Mouse (Mus musculus): Measurements from ENCODE around the gene Stmn1. TPM values are rescaled to one million over a fixed set of nuclear protein-coding genes. Genes with fewer than 3 reads are reported as not detected.

Stmn1 gene
- total and polyA plus RNA-seq, 3 experiments = 171 to 935 (median 179) TPM

- Histone ChIP-seq H3K36me3 (replicated peaks) (peaks cover 83% of the 10 kb centered on the region), H3K4me1 (ENCODE audit: insufficient read depth, low read depth, low read length) (peaks cover 48% of the 10 kb centered on the region)
These were observed 51.2 kb downstream of the Stmn1 start for GRCm38 (mm10) chr4:134519281-134519680.

More at GRCm38 (mm10) chr4:134519281-134519680, 51.2 kb downstream of the Stmn1 start:
- DNase-seq (ENCODE audit: low spot score) (no peak), ATAC-seq (ENCODE audit: extremely low read depth, insufficient number of reproducible peaks, low FRiP score, poor library complexity, severe bottlenecking) (no peak)
- Histone ChIP-seq H3K27me3 (ENCODE audit: insufficient read depth, low read length) (no peaks in the 10 kb centered on the region), H3K9me3 (replicated peaks) (no peaks in the 10 kb centered on the region), H3K4me3 (ENCODE audit: low read depth, low read length) (no peak overlapping the region)
- TF ChIP-seq CTCF (IDR thresholded peaks at IDR 0.05; ENCODE audit: low read depth, low read length) (no peak), POLR2AphosphoS5 (IDR thresholded peaks at IDR 0.05; ENCODE audit: insufficient replicate concordance, low read depth, low read length) (no peak), TAL1 (conservative IDR thresholded peaks at IDR 0.05; ENCODE audit: low read depth, low read length) (no peak), GATA1 (IDR thresholded peaks at IDR 0.05; ENCODE audit: borderline replicate concordance, low read length) (no peak), GATA2 (IDR thresholded peaks at IDR 0.05; ENCODE audit: borderline replicate concordance, low read depth, low read length) (no peak)

Other genes starting within 250 kb of the Stmn1 start
- gene Catsper4, start 240.9 kb upstream of the Stmn1 start, total RNA-seq (2014; fragmentation: Nextera tagmentation) = not detected in 2 replicates
- gene Catsper4, start 240.9 kb upstream of the Stmn1 start, total RNA-seq (2017) = not detected in 2 replicates
- not detected in 2 replicates for gene Catsper4, start 240.9 kb upstream of the Stmn1 start, polyA plus RNA-seq (2012)
- gene Cnksr1, start 229.9 kb upstream of the Stmn1 start, total RNA-seq (2014; fragmentation: Nextera tagmentation) = not detected in 2 replicates
- 0.44 TPM in 1 of 2 replicates, not detected in the other for gene Cnksr1, start 229.9 kb upstream of the Stmn1 start, total RNA-seq (2017)
- 0.03 TPM in 1 of 2 replicates, not detected in the other for gene Cnksr1, start 229.9 kb upstream of the Stmn1 start, polyA plus RNA-seq (2012)
- not detected in 2 replicates for gene E130218I03Rik, start 224.7 kb upstream of the Stmn1 start, total RNA-seq (2014; fragmentation: Nextera tagmentation)
- gene E130218I03Rik, start 224.7 kb upstream of the Stmn1 start, total RNA-seq (2017) = 0.16 and 0.23 TPM in 2 replicates
- 0.11 and 0.19 TPM in 2 replicates for gene E130218I03Rik, start 224.7 kb upstream of the Stmn1 start, polyA plus RNA-seq (2012)
- 9.0 and 10.2 TPM in 2 replicates for gene Zfp593, start 222.7 kb upstream of the Stmn1 start, total RNA-seq (2014; fragmentation: Nextera tagmentation)
- gene Zfp593, start 222.7 kb upstream of the Stmn1 start, total RNA-seq (2017) = 9.8 and 10.7 TPM in 2 replicates
- gene Zfp593, start 222.7 kb upstream of the Stmn1 start, polyA plus RNA-seq (2012) = 41.8 and 52.9 TPM in 2 replicates
- not detected in 2 replicates for gene Gm30191, start 221.4 kb upstream of the Stmn1 start, total RNA-seq (2014; fragmentation: Nextera tagmentation)
- gene Gm30191, start 221.4 kb upstream of the Stmn1 start, total RNA-seq (2017) = not detected in 2 replicates
- not detected in 2 replicates for gene Gm30191, start 221.4 kb upstream of the Stmn1 start, polyA plus RNA-seq (2012)
- not detected in 2 replicates for gene Grrp1, start 214.2 kb upstream of the Stmn1 start, total RNA-seq (2014; fragmentation: Nextera tagmentation)
- not detected in 2 replicates for gene Grrp1, start 214.2 kb upstream of the Stmn1 start, total RNA-seq (2017)
- not detected in 2 replicates for gene Grrp1, start 214.2 kb upstream of the Stmn1 start, polyA plus RNA-seq (2012)
- gene Pdik1l, start 180.4 kb upstream of the Stmn1 start, total RNA-seq (2014; fragmentation: Nextera tagmentation) = 40.5 and 42.9 TPM in 2 replicates
- gene Pdik1l, start 180.4 kb upstream of the Stmn1 start, total RNA-seq (2017) = 43.3 and 53.2 TPM in 2 replicates
- gene Pdik1l, start 180.4 kb upstream of the Stmn1 start, polyA plus RNA-seq (2012) = 3.2 and 4.0 TPM in 2 replicates
- gene Trim63, start 153.2 kb upstream of the Stmn1 start, total RNA-seq (2014; fragmentation: Nextera tagmentation) = not detected in 2 replicates
- gene Trim63, start 153.2 kb upstream of the Stmn1 start, total RNA-seq (2017) = not detected in 2 replicates
- not detected in 2 replicates for gene Trim63, start 153.2 kb upstream of the Stmn1 start, polyA plus RNA-seq (2012)
- gene Slc30a2, start 125.1 kb upstream of the Stmn1 start, total RNA-seq (2014; fragmentation: Nextera tagmentation) = 3.8 and 4.6 TPM in 2 replicates
- 5.6 and 6.1 TPM in 2 replicates for gene Slc30a2, start 125.1 kb upstream of the Stmn1 start, total RNA-seq (2017)
- 4.7 and 8.2 TPM in 2 replicates for gene Slc30a2, start 125.1 kb upstream of the Stmn1 start, polyA plus RNA-seq (2012)
- not detected in 2 replicates for gene Extl1, start 84.5 kb upstream of the Stmn1 start, total RNA-seq (2014; fragmentation: Nextera tagmentation)
- gene Extl1, start 84.5 kb upstream of the Stmn1 start, total RNA-seq (2017) = 0.05 TPM in 1 of 2 replicates, not detected in the other
- not detected in 2 replicates for gene Extl1, start 84.5 kb upstream of the Stmn1 start, polyA plus RNA-seq (2012)
- 15.1 and 16.3 TPM in 2 replicates for gene Pafah2, start 72.0 kb upstream of the Stmn1 start, total RNA-seq (2014; fragmentation: Nextera tagmentation)
- gene Pafah2, start 72.0 kb upstream of the Stmn1 start, total RNA-seq (2017) = 45.9 and 48.0 TPM in 2 replicates
- gene Pafah2, start 72.0 kb upstream of the Stmn1 start, polyA plus RNA-seq (2012) = 10.2 and 14.9 TPM in 2 replicates
- 6.0 and 10.3 TPM in 2 replicates for gene Paqr7, start 28.4 kb downstream of the Stmn1 start, total RNA-seq (2014; fragmentation: Nextera tagmentation)
- 7.0 and 9.2 TPM in 2 replicates for gene Paqr7, start 28.4 kb downstream of the Stmn1 start, total RNA-seq (2017)
- gene Paqr7, start 28.4 kb downstream of the Stmn1 start, polyA plus RNA-seq (2012) = 13.1 and 14.8 TPM in 2 replicates
- gene Aunip, start 42.7 kb downstream of the Stmn1 start, total RNA-seq (2014; fragmentation: Nextera tagmentation) = 8.5 and 12.1 TPM in 2 replicates
- gene Aunip, start 42.7 kb downstream of the Stmn1 start, total RNA-seq (2017) = 18.7 and 20.2 TPM in 2 replicates
- 7.1 and 8.1 TPM in 2 replicates for gene Aunip, start 42.7 kb downstream of the Stmn1 start, polyA plus RNA-seq (2012)
- gene Mtfr1l, start 67.1 kb downstream of the Stmn1 start, total RNA-seq (2014; fragmentation: Nextera tagmentation) = 103 and 119 TPM in 2 replicates
- 55.6 and 68.0 TPM in 2 replicates for gene Mtfr1l, start 67.1 kb downstream of the Stmn1 start, total RNA-seq (2017)
- gene Mtfr1l, start 67.1 kb downstream of the Stmn1 start, polyA plus RNA-seq (2012) = 54.5 and 59.1 TPM in 2 replicates
- not detected in 2 replicates for gene Selenon, start 83.8 kb downstream of the Stmn1 start, total RNA-seq (2014; fragmentation: Nextera tagmentation)
- 0.05 and 0.12 TPM in 2 replicates for gene Selenon, start 83.8 kb downstream of the Stmn1 start, total RNA-seq (2017)
- gene Selenon, start 83.8 kb downstream of the Stmn1 start, polyA plus RNA-seq (2012) = 0.04 TPM in 1 of 2 replicates, not detected in the other
- not detected in 2 replicates for gene Man1c1, start 236.0 kb downstream of the Stmn1 start, total RNA-seq (2014; fragmentation: Nextera tagmentation)
- gene Man1c1, start 236.0 kb downstream of the Stmn1 start, total RNA-seq (2017) = 0.05 TPM in 1 of 2 replicates, not detected in the other
- not detected in 2 replicates for gene Man1c1, start 236.0 kb downstream of the Stmn1 start, polyA plus RNA-seq (2012)